Mouse (Mus musculus) MEL (cell line): ENCODE measurements around the gene Prex1. TPM values are rescaled to one million over a fixed set of nuclear protein-coding genes. Genes with fewer than 3 reads are reported as not detected.

ENCODE experiments used
- DNase-seq: peaks from one replicate; pipeline ENCODE4 v3.0.0; 2011; ENCODE audit warnings: low read depth, low spot score
- H3K27ac ChIP-seq: 2 replicates; pipeline ENCODE4 v1.5.1; 2012; ENCODE audit warnings: low read depth, mild to moderate bottlenecking, control low read depth, low read length, moderate library complexity; ENCODE audit not compliant: control insufficient read depth
- H3K27me3 ChIP-seq, 2 experiments: fragments of 150-350 bp in 1 of 2; sonication (generic) in 1 of 2; 2 replicates each; pipeline ENCODE4 v1.6.1; 2012; ENCODE audit warnings: low read length in 2 of 2, mild to moderate bottlenecking in 2 of 2, improper control_type of control experiment in 1 of 2, moderate library complexity in 1 of 2; ENCODE audit not compliant: insufficient read depth in 2 of 2, control insufficient read depth in 1 of 2
- H3K36me3 ChIP-seq, 2 experiments: 2 replicates each; pipeline ENCODE4 v1.6.1; 2012 to 2014; ENCODE audit warnings: low read length in 2 of 2, improper control_type of control experiment in 1 of 2, inconsistent platforms in 1 of 2, mild to moderate bottlenecking in 1 of 2; ENCODE audit not compliant: insufficient read depth in 2 of 2, control insufficient read depth in 1 of 2
- H3K4me1 ChIP-seq, 2 experiments: fragments of 150-350 bp in 1 of 2; sonication (generic) in 1 of 2; 2 replicates each; pipeline ENCODE4 v1.6.1; 2012; ENCODE audit warnings: low read length in 2 of 2, improper control_type of control experiment in 1 of 2, mild to moderate bottlenecking in 1 of 2; ENCODE audit not compliant: insufficient read depth in 2 of 2, control insufficient read depth in 1 of 2
- H3K4me3 ChIP-seq, 2 experiments: fragments of 150-350 bp in 1 of 2; sonication (generic) in 1 of 2; 2 replicates each; pipeline ENCODE4 v1.5.1; 2012; ENCODE audit warnings: low read depth in 2 of 2, low read length in 2 of 2, mild to moderate bottlenecking in 2 of 2, moderate library complexity in 2 of 2, control low read depth in 1 of 2, improper control_type of control experiment in 1 of 2; ENCODE audit not compliant: control insufficient read depth in 1 of 2, insufficient read depth in 1 of 2
- H3K79me2 ChIP-seq: 2 replicates; pipeline ENCODE4 v1.6.1; 2012; ENCODE audit warnings: mild to moderate bottlenecking, low read length, moderate library complexity; ENCODE audit not compliant: control insufficient read depth, poor library complexity, insufficient read depth
- H3K9ac ChIP-seq: 2 replicates; pipeline ENCODE4 v1.6.1; 2012; ENCODE audit warnings: low read depth, mild to moderate bottlenecking, control low read depth, low read length, moderate library complexity; ENCODE audit not compliant: control insufficient read depth, poor library complexity, severe bottlenecking
- H3K9me3 ChIP-seq: fragments of 150-350 bp; sonication (generic); replicated peaks from 2 replicates; pipeline ENCODE4 v1.6.1; 2012; ENCODE audit warnings: mild to moderate bottlenecking, low read length, improper control_type of control experiment, moderate library complexity; ENCODE audit not compliant: insufficient read depth
- CHD1 ChIP-seq: IDR thresholded peaks from 2 replicates; pipeline ENCODE4 v1.6.1; 2012; ENCODE audit warnings: low read depth, mild to moderate bottlenecking, inconsistent platforms, low read length, improper control_type of control experiment
- CHD2 ChIP-seq: IDR thresholded peaks from 2 replicates; pipeline ENCODE4 v1.6.1; 2011; ENCODE audit warnings: low read length, improper control_type of control experiment
- E2F4 ChIP-seq: IDR thresholded peaks from 2 replicates; pipeline ENCODE4 v1.6.1; 2011; ENCODE audit warnings: low read depth, low read length, improper control_type of control experiment, borderline replicate concordance
- ETS1 ChIP-seq: IDR thresholded peaks from 2 replicates; pipeline ENCODE4 v1.6.1; 2012; ENCODE audit warnings: low read depth, mild to moderate bottlenecking, inconsistent platforms, low read length, improper control_type of control experiment, moderate library complexity
- GATA1 ChIP-seq: IDR thresholded peaks from 2 replicates; pipeline ENCODE4 v1.6.1; 2011; ENCODE audit warnings: low read depth, low read length, improper control_type of control experiment
- MEF2A ChIP-seq: IDR thresholded peaks from 2 replicates; pipeline ENCODE4 v1.6.1; 2014; ENCODE audit warnings: low read depth, mild to moderate bottlenecking, inconsistent platforms, low read length, improper control_type of control experiment; ENCODE audit not compliant: poor library complexity, insufficient replicate concordance, severe bottlenecking; ENCODE audit errors: extremely low read depth
- MYB ChIP-seq: IDR thresholded peaks from 2 replicates; pipeline ENCODE4 v1.6.1; 2011; ENCODE audit warnings: mild to moderate bottlenecking, low read depth, low read length, improper control_type of control experiment
- MYC ChIP-seq: IDR thresholded peaks from 2 replicates; pipeline ENCODE4 v1.6.1; 2011; ENCODE audit warnings: low read depth, mild to moderate bottlenecking, low read length, improper control_type of control experiment, moderate library complexity
- NRF1 ChIP-seq: IDR thresholded peaks from 2 replicates; pipeline ENCODE4 v1.6.1; 2014; ENCODE audit warnings: low read depth, mild to moderate bottlenecking, inconsistent platforms, low read length, improper control_type of control experiment, moderate library complexity; ENCODE audit not compliant: poor library complexity, insufficient read depth, severe bottlenecking
- POLR2A ChIP-seq, 2 experiments: IDR thresholded peaks; 2 replicates each; pipeline ENCODE4 v1.6.1; 2011 to 2012; ENCODE audit warnings: low read length in 2 of 2, mild to moderate bottlenecking in 2 of 2, control low read depth in 1 of 2, improper control_type of control experiment in 1 of 2, low read depth in 1 of 2, moderate library complexity in 1 of 2; ENCODE audit not compliant: control insufficient read depth in 1 of 2, insufficient read depth in 1 of 2, poor library complexity in 1 of 2
- POLR2AphosphoS2 ChIP-seq: IDR thresholded peaks from 2 replicates; pipeline ENCODE4 v1.6.1; 2011; ENCODE audit warnings: low read length, improper control_type of control experiment
- POLR2AphosphoS5 ChIP-seq: IDR thresholded peaks from 2 replicates; pipeline ENCODE4 v1.6.1; 2012; ENCODE audit warnings: low read depth, borderline replicate concordance, mild to moderate bottlenecking, inconsistent platforms, low read length, moderate library complexity, mixed read lengths
- RAD21 ChIP-seq: IDR thresholded peaks from 2 replicates; pipeline ENCODE4 v1.6.1; 2011; ENCODE audit warnings: mild to moderate bottlenecking, low read depth, low read length, improper control_type of control experiment
- SMC3 ChIP-seq: IDR thresholded peaks from 2 replicates; pipeline ENCODE4 v1.6.1; 2011; ENCODE audit warnings: low read depth, low read length, improper control_type of control experiment
- UBTF ChIP-seq: IDR thresholded peaks from 2 replicates; pipeline ENCODE4 v1.6.1; 2012; ENCODE audit warnings: low read depth, mild to moderate bottlenecking, inconsistent platforms, low read length, improper control_type of control experiment, moderate library complexity, borderline replicate concordance; ENCODE audit not compliant: insufficient read depth
- USF2 ChIP-seq, 2 experiments: IDR thresholded peaks; 2 replicates each; pipeline ENCODE4 v1.6.1; 2011 to 2012; ENCODE audit warnings: improper control_type of control experiment in 2 of 2, low read length in 2 of 2, borderline replicate concordance in 1 of 2, inconsistent platforms in 1 of 2, low read depth in 1 of 2, mild to moderate bottlenecking in 1 of 2; ENCODE audit not compliant: insufficient read depth in 1 of 2
- ZNF384 ChIP-seq: IDR thresholded peaks from 2 replicates; pipeline ENCODE4 v1.6.1; 2012; ENCODE audit warnings: low read depth, mild to moderate bottlenecking, inconsistent platforms, low read length, improper control_type of control experiment
- polyA plus RNA-seq, 2 experiments: library from polyadenylated mRNA; stranded (reverse) in 1 of 2; unstranded in 1 of 2; fragments of >175 nt in 1 of 2; fragments of >200 nt in 1 of 2; gene quantifications; 2 replicates each; pipeline versions ENCODE4 v1.2.1 to v1.2.4; 2012; ENCODE audit warnings: low replicate concordance in 2 of 2, low read depth in 1 of 2; ENCODE audit not compliant: insufficient read length in 2 of 2, insufficient read depth in 1 of 2, missing spikeins in 1 of 2
- total RNA-seq: library from RNA; depleted of rRNA; stranded (reverse); fragments of 300-350 nt; gene quantifications from 2 replicates; pipeline ENCODE4 v1.2.3, GENCODE M21; 2012

The Prex1 gene
- total and polyA plus RNA-seq, 3 experiments = 8.0 to 33.1 (median 15.8) TPM

GRCm38 (mm10) chr2:166549871-166550270, 163.8 kb downstream of the Prex1 start:
- DNase-seq = no peak
- Histone ChIP-seq H3K4me1 (peaks cover 0 to 7% of the 10 kb centered on the region in 2 experiments; a peak in 2 of 4 replicates), H3K9ac (no peak overlapping the region), H3K4me3 (no peak overlapping the region), H3K27ac (no peak overlapping the region), H3K36me3 (no peaks in the 10 kb centered on the region), H3K27me3 (no peaks in the 10 kb centered on the region), H3K79me2 (no peaks in the 10 kb centered on the region), H3K9me3 (no peaks in the 10 kb centered on the region)
- TF ChIP-seq MYC (no peak), ZNF384 (no peak), CHD1 (no peak), E2F4 (no peak), GATA1 (no peak), ETS1 (no peak), POLR2A (IDR thresholded peaks at IDR 0.05; ENCODE audit: control insufficient read depth in 1 of 2, insufficient read depth in 1 of 2, low read depth in 1 of 2, low read length in 2 of 2, poor library complexity in 1 of 2) (no peak), SMC3 (no peak), POLR2AphosphoS5 (no peak), CHD2 (no peak), MEF2A (no peak), NRF1 (no peak), UBTF (no peak), MYB (no peak), POLR2AphosphoS2 (no peak)

GRCm38 (mm10) chr2:166549069-166549468, 164.6 kb downstream of the Prex1 start:
- Histone ChIP-seq H3K4me3 (no peak overlapping the region), H3K9me3 (no peaks in the 10 kb centered on the region), H3K79me2 (no peaks in the 10 kb centered on the region), H3K9ac (no peak overlapping the region), H3K27me3 (no peaks in the 10 kb centered on the region), H3K4me1 (peaks cover 0 to 3% of the 10 kb centered on the region in 2 experiments; a peak in 1 of 4 replicates), H3K36me3 (no peaks in the 10 kb centered on the region), H3K27ac (no peak overlapping the region)
- no peak for DNase-seq
- TF ChIP-seq CHD1 = no peak
- no peak for TF ChIP-seq POLR2AphosphoS5
- no peak for TF ChIP-seq USF2 (IDR thresholded peaks at IDR 0.05; ENCODE audit: borderline replicate concordance in 1 of 2, insufficient read depth in 1 of 2, low read depth in 1 of 2, low read length in 2 of 2)
- TF ChIP-seq NRF1 = no peak
- no peak for TF ChIP-seq MYB
- no peak for TF ChIP-seq MYC
- TF ChIP-seq RAD21 = no peak
